Mouse (Mus musculus) CH12.LX (cell line): ENCODE data around the gene Dvl2. TPM values are rescaled to one million over a fixed set of nuclear protein-coding genes. Genes with fewer than 3 reads are reported as not detected.

Experiments
- DNase-seq: peaks from one replicate; pipeline ENCODE4 v3.0.0-alpha.2; 2013; ENCODE audit errors: extremely low read depth
- H3K27ac ChIP-seq: 2 replicates; pipeline ENCODE4 v1.5.1; 2012; ENCODE audit warnings: low read depth, mild to moderate bottlenecking, control low read depth, moderate library complexity; ENCODE audit not compliant: insufficient read depth
- H3K27me3 ChIP-seq: replicated peaks from 2 replicates; pipeline ENCODE3; 2012; ENCODE audit warnings: inconsistent platforms
- H3K36me3 ChIP-seq, 2 experiments: replicated peaks in 1 of 2; 2 replicates each; pipeline versions ENCODE3 to v1.6.1; 2012; ENCODE audit warnings: inconsistent platforms in 1 of 2, low read length in 1 of 2, mild to moderate bottlenecking in 1 of 2, mixed read lengths in 1 of 2, moderate library complexity in 1 of 2; ENCODE audit not compliant: control insufficient read depth in 1 of 2, insufficient read depth in 1 of 2
- H3K4me1 ChIP-seq, 2 experiments: 2 replicates each; pipeline ENCODE4 v1.6.1; 2012; ENCODE audit warnings: inconsistent platforms in 1 of 2, moderate library complexity in 1 of 2; ENCODE audit not compliant: insufficient read depth in 2 of 2, control insufficient read depth in 1 of 2
- H3K4me2 ChIP-seq: 2 replicates; pipeline ENCODE4 v1.6.1; 2012; ENCODE audit warnings: low read depth, mild to moderate bottlenecking, control low read depth; ENCODE audit not compliant: poor library complexity, insufficient read depth, severe bottlenecking
- H3K4me3 ChIP-seq, 3 experiments: fragments of 150-350 bp in 1 of 3; sonication (generic) in 1 of 3; replicated peaks in 1 of 3; 2 replicates each; pipeline versions ENCODE3 to v1.5.1; 2011 to 2012; ENCODE audit warnings: low read depth in 2 of 3, low read length in 2 of 3, mild to moderate bottlenecking in 2 of 3, moderate library complexity in 2 of 3, control low read depth in 1 of 3, improper control_type of control experiment in 1 of 3, inconsistent platforms in 1 of 3, mixed read lengths in 1 of 3; ENCODE audit not compliant: poor library complexity in 1 of 3
- H3K79me2 ChIP-seq: replicated peaks from 2 replicates; pipeline ENCODE4 v1.6.1; 2012; ENCODE audit warnings: mild to moderate bottlenecking, moderate library complexity; ENCODE audit not compliant: control insufficient read depth, poor library complexity, insufficient read depth, severe bottlenecking; ENCODE audit errors: extremely low read depth
- H3K9ac ChIP-seq: 2 replicates; pipeline ENCODE4 v1.6.1; 2012; ENCODE audit warnings: low read depth, mild to moderate bottlenecking, control low read depth, moderate library complexity; ENCODE audit not compliant: insufficient read depth
- H3K9me3 ChIP-seq: replicated peaks from 2 replicates; pipeline ENCODE3; 2012; ENCODE audit warnings: low read length, inconsistent platforms, mixed read lengths
- BHLHE40 ChIP-seq: IDR thresholded peaks from 2 replicates; pipeline ENCODE4 v1.6.1; 2011; ENCODE audit warnings: mild to moderate bottlenecking, low read depth, low read length, improper control_type of control experiment
- CHD1 ChIP-seq: IDR thresholded peaks from 2 replicates; pipeline ENCODE4 v1.6.1; 2012; ENCODE audit warnings: low read depth, low read length, improper control_type of control experiment, inconsistent platforms
- CHD2 ChIP-seq: IDR thresholded peaks from 2 replicates; pipeline ENCODE4 v1.6.1; 2011; ENCODE audit warnings: low read length, improper control_type of control experiment
- CTCF ChIP-seq, 2 experiments: IDR thresholded peaks in 1 of 2; conservative IDR thresholded peaks in 1 of 2; 2 replicates each; pipeline ENCODE4 v1.5.1; 2011 to 2012; ENCODE audit warnings: low read depth in 2 of 2, low read length in 2 of 2, improper control_type of control experiment in 1 of 2, inconsistent platforms in 1 of 2, mild to moderate bottlenecking in 1 of 2, moderate library complexity in 1 of 2
- E2F4 ChIP-seq: IDR thresholded peaks from 2 replicates; pipeline ENCODE4 v1.6.1; 2011; ENCODE audit warnings: low read depth, low read length, improper control_type of control experiment; ENCODE audit not compliant: insufficient replicate concordance
- ELF1 ChIP-seq: IDR thresholded peaks from 2 replicates; pipeline ENCODE4 v1.6.1; 2014; ENCODE audit warnings: low read depth, mild to moderate bottlenecking, inconsistent platforms, low read length, improper control_type of control experiment
- EP300 ChIP-seq: IDR thresholded peaks from 2 replicates; pipeline ENCODE4 v1.6.1; 2011; ENCODE audit warnings: low read length, improper control_type of control experiment
- ETS1 ChIP-seq: conservative IDR thresholded peaks from 2 replicates; pipeline ENCODE4 v1.6.1; 2012; ENCODE audit warnings: low read depth, mild to moderate bottlenecking, inconsistent platforms, low read length, improper control_type of control experiment, moderate library complexity
- GABPA ChIP-seq: IDR thresholded peaks from 2 replicates; pipeline ENCODE4 v1.6.1; 2012; ENCODE audit warnings: low read depth, low read length, improper control_type of control experiment, inconsistent platforms; ENCODE audit not compliant: insufficient replicate concordance
- HCFC1 ChIP-seq: IDR thresholded peaks from 2 replicates; pipeline ENCODE4 v1.6.1; 2012; ENCODE audit warnings: low read depth, mild to moderate bottlenecking, inconsistent platforms, low read length, improper control_type of control experiment
- IRF4 ChIP-seq: IDR thresholded peaks from 2 replicates; pipeline ENCODE4 v1.6.1; 2014; ENCODE audit warnings: low read depth, mild to moderate bottlenecking, inconsistent platforms, low read length, improper control_type of control experiment
- JUN ChIP-seq: IDR thresholded peaks from 2 replicates; pipeline ENCODE4 v1.6.1; 2011; ENCODE audit warnings: low read depth, mild to moderate bottlenecking, low read length, improper control_type of control experiment, moderate library complexity; ENCODE audit not compliant: insufficient read depth
- JUND ChIP-seq: conservative IDR thresholded peaks from 2 replicates; pipeline ENCODE4 v1.6.1; 2011; ENCODE audit warnings: low read depth, low read length, improper control_type of control experiment
- MAFK ChIP-seq: IDR thresholded peaks from 2 replicates; pipeline ENCODE4 v1.6.1; 2011; ENCODE audit warnings: low read length, improper control_type of control experiment; ENCODE audit not compliant: insufficient replicate concordance
- MAX ChIP-seq: IDR thresholded peaks from 2 replicates; pipeline ENCODE4 v1.6.1; 2011; ENCODE audit warnings: low read length, improper control_type of control experiment
- MAZ ChIP-seq: IDR thresholded peaks from 2 replicates; pipeline ENCODE4 v1.6.1; 2012; ENCODE audit warnings: low read depth, mild to moderate bottlenecking, inconsistent platforms, low read length, improper control_type of control experiment, moderate library complexity
- MEF2A ChIP-seq: IDR thresholded peaks from 2 replicates; pipeline ENCODE4 v1.6.1; 2014; ENCODE audit warnings: low read depth, mild to moderate bottlenecking, inconsistent platforms, low read length, improper control_type of control experiment, borderline replicate concordance
- MXI1 ChIP-seq: IDR thresholded peaks from 2 replicates; pipeline ENCODE4 v1.6.1; 2011; ENCODE audit warnings: mild to moderate bottlenecking, low read depth, low read length, improper control_type of control experiment
- MYC ChIP-seq: IDR thresholded peaks from 2 replicates; pipeline ENCODE4 v1.6.1; 2011; ENCODE audit warnings: low read depth, mild to moderate bottlenecking, improper control_type of control experiment, low read length
- NELFE ChIP-seq: IDR thresholded peaks from 2 replicates; pipeline ENCODE4 v1.6.1; 2011; ENCODE audit warnings: low read depth, low read length, improper control_type of control experiment
- NRF1 ChIP-seq: IDR thresholded peaks from 2 replicates; pipeline ENCODE4 v1.6.1; 2014; ENCODE audit warnings: low read depth, mild to moderate bottlenecking, inconsistent platforms, low read length, improper control_type of control experiment, moderate library complexity
- POLR2A ChIP-seq: IDR thresholded peaks from 2 replicates; pipeline ENCODE4 v1.6.1; 2011; ENCODE audit warnings: low read depth, mild to moderate bottlenecking, improper control_type of control experiment, low read length
- POLR2AphosphoS2 ChIP-seq: IDR thresholded peaks from 2 replicates; pipeline ENCODE4 v1.6.1; 2011; ENCODE audit warnings: low read depth, low read length, improper control_type of control experiment
- RAD21 ChIP-seq: IDR thresholded peaks from 2 replicates; pipeline ENCODE4 v1.6.1; 2011; ENCODE audit warnings: low read depth, mild to moderate bottlenecking, low read length, improper control_type of control experiment, moderate library complexity
- RCOR1 ChIP-seq: conservative IDR thresholded peaks from 2 replicates; pipeline ENCODE4 v1.6.1; 2012; ENCODE audit warnings: low read depth, mild to moderate bottlenecking, inconsistent platforms, low read length, improper control_type of control experiment
- SIN3A ChIP-seq: IDR thresholded peaks from 2 replicates; pipeline ENCODE4 v1.6.1; 2012; ENCODE audit warnings: low read length, improper control_type of control experiment, inconsistent platforms
- SMC3 ChIP-seq: IDR thresholded peaks from 2 replicates; pipeline ENCODE4 v1.6.1; 2011; ENCODE audit warnings: low read depth, low read length, improper control_type of control experiment
- TBP ChIP-seq: conservative IDR thresholded peaks from 2 replicates; pipeline ENCODE4 v1.6.1; 2011; ENCODE audit warnings: low read depth, low read length, improper control_type of control experiment
- TCF12 ChIP-seq: IDR thresholded peaks from 2 replicates; pipeline ENCODE4 v1.6.1; 2014; ENCODE audit warnings: low read depth, mild to moderate bottlenecking, inconsistent platforms, low read length, improper control_type of control experiment
- UBTF ChIP-seq: IDR thresholded peaks from 2 replicates; pipeline ENCODE4 v1.6.1; 2012; ENCODE audit warnings: low read depth, mild to moderate bottlenecking, inconsistent platforms, low read length, improper control_type of control experiment, moderate library complexity
- USF1 ChIP-seq: IDR thresholded peaks from 2 replicates; pipeline ENCODE4 v1.6.1; 2014; ENCODE audit warnings: low read depth, mild to moderate bottlenecking, inconsistent platforms, low read length, improper control_type of control experiment
- USF2 ChIP-seq: conservative IDR thresholded peaks from 2 replicates; pipeline ENCODE4 v1.6.1; 2011; ENCODE audit warnings: low read depth, low read length, improper control_type of control experiment
- ZC3H11A ChIP-seq: IDR thresholded peaks from 2 replicates; pipeline ENCODE4 v1.6.1; 2012; ENCODE audit warnings: low read depth, mild to moderate bottlenecking, inconsistent platforms, low read length, improper control_type of control experiment
- ZKSCAN1 ChIP-seq: IDR thresholded peaks from 2 replicates; pipeline ENCODE4 v1.6.1; 2012; ENCODE audit warnings: low read depth, inconsistent platforms, low read length, improper control_type of control experiment, borderline replicate concordance
- ZMIZ1 ChIP-seq: IDR thresholded peaks from 2 replicates; pipeline ENCODE4 v1.6.1; 2012; ENCODE audit warnings: low read depth, mild to moderate bottlenecking, inconsistent platforms, low read length, improper control_type of control experiment
- ZNF384 ChIP-seq: IDR thresholded peaks from 2 replicates; pipeline ENCODE4 v1.6.1; 2012; ENCODE audit warnings: low read depth, low read length, improper control_type of control experiment, inconsistent platforms
- dilution Hi-C: fragments of 300-500 bp; cut with MboI; formaldehyde crosslinking; loops from 2 replicates; pipeline ENCODE4 v1.14.3; 2020; ENCODE audit warnings: low sequenced_read_pairs; ENCODE audit not compliant: extremely low pct_unique_long_range_greater_than_20kb, extremely low pct_ligation_motif_present
- in situ Hi-C: fragments of 300-500 bp; cut with MboI; formaldehyde crosslinking; loops from 3 replicates; pipeline ENCODE4 v1.14.3; 2019; ENCODE audit warnings: low sequenced_read_pairs, low pct_ligation_motif_present, low pct_unique_long_range_greater_than_20kb, mixed read lengths
- polyA plus RNA-seq: library from polyadenylated mRNA; unstranded; fragments of >175 nt; gene quantifications from 2 replicates; pipeline ENCODE4 v1.2.1, GENCODE M21; 2012; ENCODE audit warnings: low read depth; ENCODE audit not compliant: insufficient read length
- total RNA-seq, 2 experiments: library from RNA; depleted of rRNA; stranded (reverse); fragments of 300-350 nt in 1 of 2; fragments of >200 nt in 1 of 2; gene quantifications; 2 replicates each; pipeline ENCODE4 v1.2.3; 2012 to 2014

Dvl2 gene
- 27.3 and 30.6 TPM in 2 replicates for total RNA-seq (2012; rRNA removed)
- 15.1 and 15.7 TPM in 2 replicates for total RNA-seq (2014; rRNA removed)
- 25.3 and 27.1 TPM in 2 replicates for polyA plus RNA-seq

DNA sequence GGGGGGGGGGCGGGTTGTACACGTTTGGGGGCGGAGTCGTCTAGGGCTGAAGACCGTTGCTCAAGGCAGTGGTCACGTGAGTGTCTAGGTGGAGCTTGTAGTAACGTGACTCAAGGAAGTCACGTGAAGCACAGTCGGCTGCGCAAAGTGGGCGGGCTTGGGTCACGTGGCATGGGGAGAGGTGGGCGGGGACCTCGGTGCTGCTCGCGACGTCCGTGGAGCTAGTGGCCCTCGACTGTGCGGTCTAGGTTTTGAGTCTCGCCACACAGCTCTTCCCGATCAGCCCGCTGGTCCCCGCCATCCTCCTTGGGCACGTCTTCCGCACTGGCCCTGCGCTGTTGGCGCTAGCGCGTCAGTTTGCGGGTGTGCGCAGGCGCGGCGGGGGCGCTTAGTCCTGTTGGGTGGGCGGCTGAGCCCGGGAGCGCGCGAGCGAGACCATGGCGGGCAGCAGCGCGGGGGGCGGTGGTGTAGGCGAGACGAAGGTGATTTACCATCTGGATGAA is at the start of gene Dvl2:
Dvl2 (plus strand) TSS at position 200 of the 503 bp plus-strand sequence.
- Histone ChIP-seq H3K27me3 (no peaks in the 10 kb centered on the region), H3K27ac (peak within 1 kb of the TSS; percentile 84), H3K9me3 (no peaks in the 10 kb centered on the region), H3K4me1 (peaks cover 12 to 62% of the 10 kb centered on the region in 2 experiments), H3K36me3 (peaks cover 33 to 64% of the 10 kb centered on the region in 2 experiments), H3K4me2 (peak within 1 kb of the TSS; percentile 72), H3K79me2 (peaks cover 52% of the 10 kb centered on the region), H3K9ac (peak within 1 kb of the TSS; percentile 57), H3K4me3 (peak within 1 kb of the TSS; percentile 62 to 96 (median 86))
- dilution Hi-C loops (no loop called here), in situ Hi-C loops (loop anchor here (25.0 kb wide), 1 partner anchor 913 kb away; the partner anchor contains the start of genes Per1 and Vamp2)
- TF ChIP-seq BHLHE40 (peak; percentile 100), ZC3H11A (no peak), MAZ (peak; percentile 90), MYC (peak; percentile 70; the same call in 1 of the 2 replicates), GABPA (no peak), RCOR1 (peak; percentile 86; the same call in 1 of the 2 replicates), MEF2A (peak; percentile 61), CTCF (conservative IDR thresholded peaks at IDR 0.05 in 1 of 2, IDR thresholded peaks at IDR 0.05 in 1 of 2; ENCODE audit: low read depth in 2 of 2, low read length in 2 of 2) (no peak), ELF1 (peak; percentile 72), SMC3 (no peak), POLR2A (peak; percentile 82), EP300 (no peak), JUN (no peak), MXI1 (peak; percentile 89), TCF12 (peak; percentile 81; the same call in 1 of the 2 replicates), USF1 (peak; percentile 99), ZKSCAN1 (no peak), CHD1 (no peak), NRF1 (peak; percentile 84), ZMIZ1 (peak; percentile 71), TBP (0 out of 2 replicates have a peak, but pooled peaks have one; percentile 24), NELFE (peak; percentile 68; the same call in 1 of the 2 replicates), RAD21 (no peak), E2F4 (no peak), MAFK (no peak), POLR2AphosphoS2 (peak; percentile 97), MAX (peak; percentile 100), ZNF384 (no peak), IRF4 (0 out of 2 replicates have a peak, but pooled peaks have one; percentile 44), HCFC1 (peak; percentile 77), UBTF (no peak), SIN3A (peak; percentile 89), JUND (no peak), USF2 (peak; percentile 100), CHD2 (peak; percentile 44; the same call in 1 of the 2 replicates), ETS1 (peak; percentile 85)
- DNase-seq = peak; percentile 98
